Mouse (Mus musculus): Measurements from ENCODE around the gene Cdkal1.

- TF ChIP-seq CTCF (IDR thresholded peaks at IDR 0.05; ENCODE audit: extremely low read depth, insufficient read depth, insufficient read length, insufficient replicate concordance) = no peak
- TF ChIP-seq POLR2A (IDR thresholded peaks at IDR 0.05; ENCODE audit: low read depth, low read length) = no peak
These were observed 593.3 kb downstream of the Cdkal1 start for GRCm38 (mm10) chr13:29262164-29262563.
